Mouse (Mus musculus) cerebellum, adult 18-20 months (tissue): ENCODE measurements around the gene Arih2.

Source experiments
- DNase-seq, 2 experiments: peaks; one replicate each; pipeline ENCODE4 v3.0.0; 2021

The Arih2 gene

GRCm38 (mm10) chr9:108559169-108559568, 90.0 kb downstream of the Arih2 start:
- no peak for DNase-seq
